Mouse (Mus musculus) R1 (cell line): Measurements from ENCODE around the gene BC003965.
A peak's percentile ranks its signal among the peaks of the same experiment; 100 is the strongest.

Source experiments
- DNase-seq: peaks from one replicate; pipeline ENCODE4 v3.0.0-alpha.2; 2018; ENCODE audit warnings: low read depth, low spot score

BC003965 gene

DNA sequence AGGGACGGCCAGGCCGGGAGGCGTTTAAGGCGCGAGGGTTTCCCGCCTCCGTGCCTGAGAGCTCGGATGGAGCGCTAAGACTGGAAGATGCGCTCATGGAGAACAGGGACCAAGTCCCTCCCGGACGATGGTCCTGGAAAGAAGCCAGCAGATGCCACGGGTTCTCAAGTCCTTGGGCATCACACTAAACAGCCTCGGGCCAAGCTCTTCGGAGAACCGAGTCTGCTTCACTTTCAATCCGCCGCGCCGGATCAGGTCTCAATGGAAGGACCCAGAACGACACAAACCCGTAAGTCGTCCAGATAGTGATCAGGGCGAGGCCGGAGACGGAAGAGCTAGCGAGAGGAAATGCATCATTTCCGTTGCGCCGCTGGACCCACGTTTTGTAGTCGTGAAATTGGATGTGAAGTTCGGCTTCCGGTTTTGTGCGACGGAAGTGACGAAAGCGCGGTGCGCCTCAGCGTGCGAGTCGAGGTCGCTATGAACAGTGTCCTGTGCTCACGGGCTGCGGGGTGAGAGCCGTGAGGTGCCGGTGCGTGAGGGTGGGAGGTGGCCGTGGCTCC, at the start of gene BC003965:
Gene BC003965 (plus strand): TSS at position 426 of the 563 bp plus-strand sequence.
- DNase-seq: peak; percentile 99

DNA sequence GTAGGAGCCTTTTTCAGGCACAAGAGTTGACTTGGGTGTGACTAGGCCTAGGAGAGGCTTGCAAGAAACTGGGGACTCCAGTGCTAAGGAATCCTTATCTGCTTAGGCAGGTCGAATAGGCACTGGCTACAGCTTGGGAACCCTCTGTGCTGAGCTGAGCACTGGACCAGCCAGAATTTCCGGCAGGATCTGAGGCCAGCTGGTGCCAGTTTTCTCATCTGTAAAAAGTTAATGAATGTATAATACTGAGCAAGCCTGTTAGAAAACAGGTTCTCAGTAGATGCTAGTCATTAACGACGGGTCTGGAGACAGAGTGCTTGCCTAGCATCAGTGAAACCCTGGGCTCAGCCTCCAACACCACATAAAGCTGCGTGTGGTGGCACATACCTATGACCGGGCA, 48.7 kb upstream of the BC003965 start:
- DNase-seq: no peak

DNA sequence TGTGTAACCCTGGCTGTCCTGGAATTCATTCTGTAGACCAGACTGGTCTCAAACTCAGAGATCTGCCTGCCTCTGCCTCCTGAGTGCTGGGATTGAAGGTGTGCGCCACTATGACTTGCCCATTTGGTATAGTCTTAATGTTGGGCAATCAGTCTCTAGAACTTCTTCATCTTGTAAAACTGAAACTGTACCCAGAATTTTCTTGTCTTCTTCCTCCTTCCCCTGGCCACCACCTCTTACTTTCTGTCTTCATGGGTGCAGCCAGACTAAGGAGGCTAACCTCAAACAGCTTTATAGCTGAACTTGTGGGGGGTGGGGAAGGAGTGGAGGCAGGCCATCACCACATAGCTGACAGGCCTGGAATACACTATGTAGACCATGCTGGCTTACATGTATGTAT, 45.6 kb upstream of the BC003965 start:
- DNase-seq: no peak

DNA sequence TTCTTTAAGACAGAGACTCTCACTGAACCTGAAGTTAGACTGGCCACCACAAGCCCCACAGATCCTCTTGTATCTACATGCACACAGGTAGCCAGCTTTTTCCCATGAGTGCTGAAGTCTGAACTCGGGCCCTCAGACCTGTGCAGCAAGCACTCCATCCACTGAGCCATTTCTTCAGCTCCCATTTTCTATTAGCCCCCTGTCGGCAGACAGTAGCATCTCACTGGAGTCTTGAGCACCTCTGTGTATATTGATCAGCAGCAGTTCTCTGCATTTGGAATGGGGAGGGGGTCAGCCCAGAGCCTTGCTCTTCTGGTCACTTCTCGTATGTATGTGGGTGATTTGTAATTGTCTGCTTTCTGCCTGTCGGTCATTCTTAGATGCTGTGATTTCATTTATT, 44.4 kb upstream of the BC003965 start:
- DNase-seq: peak; percentile 80

DNA sequence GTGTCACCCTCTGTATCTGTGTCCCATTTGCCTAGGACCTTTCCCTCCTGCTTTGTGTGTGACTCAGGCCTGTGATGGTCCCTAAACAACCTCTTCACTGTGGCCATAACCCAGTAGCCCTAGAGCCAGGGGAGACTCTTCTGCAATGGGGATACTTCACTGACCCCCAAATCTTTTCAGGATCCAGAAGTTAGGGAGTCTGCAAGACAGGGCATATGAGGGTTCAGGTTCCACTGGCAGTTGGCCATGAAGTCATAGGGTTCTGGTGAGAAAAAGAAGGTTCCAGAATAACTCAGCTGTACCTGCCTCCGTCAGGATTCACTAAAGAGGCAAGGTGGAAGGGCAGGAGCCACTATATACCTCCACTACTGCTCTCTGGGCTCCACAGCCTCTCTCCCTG, 22.2 kb upstream of the BC003965 start, which contains the start of gene Ccdc154:
Gene Ccdc154 (plus strand): TSS at position 301 of the 400 bp plus-strand sequence.
- no peak for DNase-seq

DNA sequence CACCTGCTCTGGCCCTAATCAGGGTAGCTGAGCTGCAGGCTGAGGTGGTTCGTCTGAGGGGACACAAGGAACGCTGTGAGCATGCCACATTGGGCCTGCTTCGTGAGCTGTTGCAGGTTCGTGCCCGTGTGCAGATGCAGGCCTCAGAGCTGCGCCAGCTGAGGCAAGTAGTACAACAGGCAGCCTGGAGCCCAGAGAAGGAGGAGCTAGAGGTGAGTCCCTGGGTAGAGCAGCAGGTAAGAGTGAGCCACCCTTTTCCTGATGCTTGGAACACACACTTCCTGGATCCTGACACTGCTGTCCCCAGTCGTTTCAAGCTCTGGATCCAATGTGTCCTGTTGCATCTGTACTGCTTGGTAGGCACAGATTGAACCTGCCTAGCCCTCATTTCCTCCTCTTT, 21.0 kb upstream of the BC003965 start:
- no peak for DNase-seq

DNA sequence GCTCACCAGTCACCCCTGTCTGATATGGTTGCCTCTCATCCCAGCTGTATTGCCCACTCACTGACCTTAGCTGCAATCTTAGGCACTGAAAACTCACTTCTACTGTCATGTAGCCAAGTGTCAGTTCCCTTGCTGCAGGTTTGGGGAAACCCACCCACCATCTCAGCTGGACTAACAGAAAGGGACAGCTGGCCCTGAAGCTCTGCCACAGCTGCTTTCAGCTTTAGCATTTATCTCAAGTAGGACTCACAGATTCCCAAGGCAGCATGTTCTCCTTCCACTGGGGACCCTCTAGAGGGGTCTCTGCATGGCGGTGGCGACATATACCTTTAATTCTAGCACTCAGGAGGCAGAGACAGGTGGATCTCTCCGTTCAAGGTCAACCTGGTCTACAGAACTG, 19.6 kb upstream of the BC003965 start:
- DNase-seq: no peak

DNA sequence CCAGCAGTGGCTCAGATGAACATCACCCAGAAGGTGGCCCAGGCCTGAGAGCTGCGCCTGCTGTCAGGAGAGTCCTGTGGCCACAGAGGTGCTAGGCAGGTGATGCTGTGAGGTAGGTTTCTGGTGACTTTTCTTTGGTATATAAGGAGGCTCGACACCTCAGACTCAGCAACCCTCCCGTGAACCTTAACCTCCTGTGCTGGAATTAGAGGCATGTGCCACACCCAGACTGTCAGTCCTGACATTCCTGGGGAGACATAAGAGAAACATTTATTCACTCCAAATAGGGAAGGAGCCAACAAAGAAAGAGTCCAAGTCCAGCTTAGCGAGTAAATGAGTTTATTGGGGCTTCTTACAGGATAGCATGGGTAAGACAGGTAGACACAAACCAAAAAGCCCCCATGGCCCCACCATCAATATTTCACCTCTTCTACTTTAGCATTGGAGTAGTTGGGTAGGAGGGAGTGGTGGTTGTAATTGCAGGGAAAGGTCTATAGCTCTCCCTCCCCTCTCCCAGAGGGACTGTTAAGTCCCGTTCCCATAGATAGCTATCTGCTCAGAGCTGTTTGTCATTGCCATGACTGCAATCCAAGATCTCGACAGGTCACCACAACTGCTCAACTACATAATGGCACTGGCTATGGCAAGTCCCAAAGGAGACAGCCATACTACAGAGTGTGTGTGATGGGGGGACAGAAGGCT, 18.2 kb upstream of the BC003965 start:
- DNase-seq: peak; percentile 71

DNA sequence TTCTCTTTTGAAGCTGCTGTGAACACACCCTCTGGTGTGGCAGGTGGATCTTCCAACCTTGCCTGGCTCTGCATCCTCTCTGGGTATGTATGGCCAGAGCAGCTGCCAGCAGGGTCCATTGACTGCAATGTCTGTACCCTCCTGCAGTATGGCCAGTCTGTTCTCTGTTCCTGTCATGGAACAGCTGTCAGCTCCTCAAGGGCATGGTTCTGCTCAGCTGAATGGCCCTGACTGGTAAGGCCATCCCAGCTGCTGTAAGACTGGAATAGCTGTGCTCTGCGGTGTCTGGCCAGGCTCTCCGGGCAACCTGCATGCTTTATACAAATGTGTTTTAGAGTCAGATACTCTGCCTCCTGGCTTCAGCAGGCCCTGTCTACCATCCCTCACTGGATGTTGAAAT, 14.6 kb upstream of the BC003965 start:
- DNase-seq: no peak

DNA sequence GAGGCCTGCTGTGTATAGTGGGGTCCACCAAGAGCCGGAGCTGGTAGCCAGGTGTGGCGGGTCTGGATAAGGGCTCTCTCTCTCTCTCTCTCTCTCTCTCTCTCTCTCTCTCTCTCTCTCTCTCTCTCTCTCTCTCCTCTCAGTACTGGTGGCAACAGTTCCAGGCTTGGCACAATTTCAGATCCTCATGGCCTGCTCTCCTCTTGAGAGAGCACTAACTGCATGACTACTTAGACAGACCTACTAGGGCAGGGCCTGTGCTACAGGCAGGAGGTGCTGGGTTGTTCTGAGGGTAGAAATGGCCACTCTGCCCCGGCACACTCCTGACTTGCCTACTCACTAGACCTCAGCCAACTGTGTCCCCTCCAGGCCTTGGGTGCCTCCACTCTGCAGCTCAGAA, 11.8 kb upstream of the BC003965 start:
- DNase-seq: no peak

DNA sequence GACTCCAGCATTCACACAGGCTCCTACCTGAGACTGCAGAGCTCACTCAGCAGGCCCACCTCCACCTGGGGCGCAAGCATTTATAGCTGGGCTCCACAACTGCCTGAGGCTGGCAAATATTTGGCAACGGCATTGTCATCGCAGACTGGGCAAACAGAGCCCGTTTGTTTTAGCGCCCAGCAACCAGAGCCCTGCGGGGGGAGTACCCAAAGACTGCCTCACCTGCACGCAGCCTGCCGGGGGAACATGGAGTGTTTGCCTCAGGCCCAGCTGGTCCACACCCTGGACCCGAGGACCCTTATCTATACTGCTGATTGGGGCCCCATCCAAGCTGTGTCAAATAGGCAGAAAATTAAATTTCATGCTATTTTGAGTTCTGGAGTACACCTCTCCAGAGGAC, 8.9 kb upstream of the BC003965 start, which contains the start of gene Gm38655:
Gene Gm38655 (minus strand): TSS at position 61 of the 400 bp plus-strand sequence.
- no peak for DNase-seq

DNA sequence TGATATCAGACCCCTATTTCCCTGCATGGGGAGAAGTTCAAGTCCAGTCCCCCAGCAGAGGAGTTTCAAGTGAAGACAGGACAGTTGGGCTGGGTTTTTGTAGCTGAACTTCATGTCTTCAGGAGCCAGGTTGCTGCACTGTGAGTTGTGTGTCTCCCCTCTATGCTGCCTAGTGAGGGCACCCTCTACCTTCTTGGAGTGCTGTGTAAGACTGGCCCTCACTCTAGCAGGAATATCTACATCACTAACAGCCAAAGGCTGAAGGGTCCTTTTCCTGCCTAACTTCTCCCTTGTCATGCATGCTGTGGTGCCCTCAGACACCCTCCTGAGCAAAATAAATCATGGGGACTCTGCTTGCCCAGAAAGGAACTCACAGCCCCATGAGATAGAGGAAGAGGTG, 1.1 kb upstream of the BC003965 start:
- no peak for DNase-seq

DNA sequence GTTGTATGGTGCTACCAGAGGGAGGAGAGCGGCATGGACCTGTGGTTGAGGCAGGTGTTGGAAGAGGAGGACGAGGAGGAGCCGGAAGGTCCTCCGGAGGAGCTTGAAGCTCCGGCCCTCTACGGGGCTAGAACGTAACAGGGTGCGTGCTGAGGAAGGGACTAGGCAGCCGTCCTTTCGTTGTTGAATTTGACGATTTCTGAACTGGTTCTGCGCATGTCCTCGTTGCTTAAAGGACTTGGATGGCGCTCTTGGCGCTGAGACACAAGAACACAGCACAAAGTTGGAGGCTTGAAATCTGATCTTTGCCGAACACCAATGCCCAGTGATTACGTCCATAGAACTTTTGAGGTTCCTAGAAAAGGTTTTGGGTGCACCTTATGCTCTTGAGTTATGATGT, 607 bp downstream of the BC003965 start:
- no peak for DNase-seq

DNA sequence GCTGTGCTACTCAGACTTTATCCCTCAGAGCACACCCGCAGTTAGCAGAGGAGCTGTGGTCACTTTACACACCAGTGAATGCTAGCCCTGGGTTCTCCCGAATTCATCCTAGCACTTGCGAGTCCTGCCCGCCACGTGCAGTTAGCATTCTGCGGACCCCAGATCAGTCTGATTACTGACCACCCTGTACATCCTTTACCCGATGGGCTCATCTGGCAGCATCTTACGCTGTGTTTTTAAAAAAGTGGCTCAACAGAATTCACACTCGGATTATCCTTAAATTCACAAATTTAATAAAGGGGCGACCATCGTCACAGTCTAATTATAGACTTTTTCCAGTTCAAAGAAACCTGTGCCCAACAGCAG, 3.4 kb downstream of the BC003965 start:
- no peak for DNase-seq

DNA sequence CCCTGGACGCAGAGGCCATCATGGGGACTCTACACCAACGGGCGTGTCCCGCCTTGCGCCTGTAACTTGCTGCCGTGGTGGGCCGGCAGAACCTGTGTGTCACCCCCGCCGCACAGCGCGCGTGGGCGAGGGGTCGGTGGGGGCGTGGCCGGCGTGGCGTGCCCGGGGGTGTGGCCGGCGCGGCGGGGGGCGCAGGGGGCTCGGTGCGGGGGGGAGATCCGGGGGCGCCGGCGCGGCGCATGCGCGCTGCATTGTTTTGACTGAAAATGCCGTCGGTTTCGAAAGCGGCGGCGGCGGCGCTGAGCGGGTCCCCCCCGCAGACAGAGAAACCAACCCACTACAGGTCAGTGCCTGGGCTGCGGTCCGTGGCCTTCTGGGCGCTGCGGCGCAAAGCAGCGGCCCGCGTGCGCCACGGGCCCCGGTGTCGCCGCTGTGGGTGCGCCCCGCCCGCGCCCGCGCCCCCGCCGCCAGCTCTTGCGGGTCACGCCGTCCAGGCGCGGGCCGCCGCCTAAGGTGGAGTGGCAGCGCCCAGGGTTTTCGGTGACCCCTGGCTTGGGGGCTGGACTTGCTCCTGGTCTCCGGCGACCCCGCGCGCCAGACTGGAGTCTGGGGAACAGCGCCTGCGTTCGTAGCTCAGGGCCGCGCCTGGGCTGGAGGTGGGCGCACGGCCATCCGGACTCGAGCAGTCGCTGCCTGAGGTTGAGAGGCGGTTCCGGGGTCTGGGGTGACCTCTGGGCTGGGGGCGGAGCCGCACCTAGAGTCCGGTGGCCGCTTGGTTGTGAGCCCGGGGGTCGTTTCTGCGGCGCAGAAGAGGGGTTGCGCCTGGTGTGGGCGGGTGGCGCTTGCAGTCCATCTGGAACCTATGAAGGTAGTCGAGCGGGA, 4.0 kb downstream of the BC003965 start, which contains the start of gene Unkl:
Gene Unkl (plus strand): TSS at position 248 of the 882 bp plus-strand sequence.
- DNase-seq: peak; percentile 70

DNA sequence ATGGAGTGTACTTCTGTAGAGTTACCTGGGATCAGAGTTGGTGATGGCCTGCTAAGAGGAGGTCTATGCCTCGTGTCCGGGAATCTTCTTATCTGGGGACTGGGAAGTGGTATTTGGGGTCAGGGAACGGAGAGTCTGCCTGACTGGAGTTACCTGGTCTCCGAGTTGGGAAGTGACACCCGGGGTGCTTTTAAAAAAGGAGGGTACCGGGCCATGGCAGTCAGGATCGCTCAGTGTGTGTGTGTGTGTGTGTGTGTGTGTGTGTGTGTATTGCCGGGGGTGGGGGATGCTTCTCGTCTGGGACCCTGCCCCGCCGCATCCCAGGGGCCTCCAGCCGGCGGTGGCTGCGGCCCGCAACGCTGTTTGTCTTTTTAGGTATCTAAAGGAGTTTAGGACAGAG, 4.7 kb downstream of the BC003965 start:
- DNase-seq: no peak

DNA sequence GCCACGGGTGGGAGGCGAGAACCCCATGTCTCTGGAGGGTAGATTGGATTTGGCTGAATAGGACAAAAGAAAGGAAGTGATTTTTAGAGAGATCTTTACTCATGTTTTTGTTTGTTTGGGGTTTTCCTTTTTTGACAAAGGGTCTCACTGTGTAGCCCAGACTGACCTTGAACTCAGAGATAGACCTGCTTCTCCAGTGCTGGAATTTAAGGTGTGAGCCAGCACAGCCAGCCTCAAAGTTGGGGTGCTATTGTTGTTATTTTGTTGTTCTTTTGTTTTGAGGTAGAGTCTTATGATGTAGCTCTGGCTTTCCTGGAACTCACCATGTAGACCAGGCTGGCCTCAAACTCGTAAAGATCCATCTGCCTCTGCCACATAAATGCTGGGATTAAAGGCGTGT, 18.0 kb downstream of the BC003965 start:
- peak; percentile 92 for DNase-seq

DNA sequence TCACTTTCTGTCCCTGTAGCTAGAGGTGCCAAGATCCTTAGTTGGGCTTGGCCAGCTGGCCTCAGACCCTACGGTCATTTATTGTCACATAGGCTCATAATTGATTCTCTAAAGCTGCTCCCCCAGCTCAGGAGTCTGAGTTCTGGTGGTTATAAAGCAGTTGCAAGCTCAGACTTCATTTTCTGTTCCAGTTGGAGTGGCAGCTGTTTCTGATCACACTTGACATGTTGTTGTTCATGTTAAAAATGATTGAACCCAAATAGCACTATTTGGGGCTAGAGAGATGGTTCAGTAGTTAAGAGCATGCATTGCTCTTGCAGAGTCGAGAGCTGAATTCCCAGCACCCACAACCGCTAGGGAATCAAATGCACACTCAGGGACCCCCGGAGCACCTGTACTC, 25.7 kb downstream of the BC003965 start:
- DNase-seq: no peak

DNA sequence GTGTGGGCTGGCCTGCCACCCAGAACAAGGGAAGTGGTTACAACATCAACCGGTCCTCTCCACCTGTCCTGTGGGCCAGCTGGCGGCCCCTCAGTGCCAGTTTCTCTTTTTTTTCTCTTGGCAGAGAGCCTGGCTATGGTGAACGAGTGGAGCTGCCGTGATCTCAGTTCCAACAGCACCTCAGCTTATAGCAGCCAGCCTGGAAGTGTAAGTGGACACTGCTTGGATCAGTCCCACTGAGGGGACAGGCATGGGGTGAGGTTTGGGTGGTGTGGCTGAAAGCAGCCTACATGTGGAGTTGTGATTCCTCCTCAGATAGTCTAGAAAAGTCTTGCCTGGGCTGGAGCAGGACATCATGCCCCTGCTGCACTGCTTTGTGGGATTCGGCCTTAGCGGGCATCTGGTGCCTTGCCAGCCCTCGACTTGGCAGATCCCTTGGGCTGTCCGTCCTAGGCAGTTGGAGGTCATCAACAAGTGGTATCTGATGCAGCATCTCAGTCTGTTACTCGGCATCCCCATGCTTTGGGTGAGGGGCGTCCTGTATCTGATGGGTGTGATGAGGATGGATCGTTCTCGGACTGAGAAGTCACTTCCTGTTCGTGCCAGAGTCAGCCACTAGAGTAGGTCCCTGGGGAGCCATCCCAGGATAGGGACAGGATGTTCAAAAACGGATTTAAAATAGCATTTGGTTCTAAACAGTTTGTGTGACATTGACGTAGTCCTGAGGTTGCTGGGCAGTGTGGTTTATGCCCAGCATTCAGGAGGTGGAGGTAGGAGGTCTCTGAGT, 26.5 kb downstream of the BC003965 start:
- DNase-seq: no peak

DNA sequence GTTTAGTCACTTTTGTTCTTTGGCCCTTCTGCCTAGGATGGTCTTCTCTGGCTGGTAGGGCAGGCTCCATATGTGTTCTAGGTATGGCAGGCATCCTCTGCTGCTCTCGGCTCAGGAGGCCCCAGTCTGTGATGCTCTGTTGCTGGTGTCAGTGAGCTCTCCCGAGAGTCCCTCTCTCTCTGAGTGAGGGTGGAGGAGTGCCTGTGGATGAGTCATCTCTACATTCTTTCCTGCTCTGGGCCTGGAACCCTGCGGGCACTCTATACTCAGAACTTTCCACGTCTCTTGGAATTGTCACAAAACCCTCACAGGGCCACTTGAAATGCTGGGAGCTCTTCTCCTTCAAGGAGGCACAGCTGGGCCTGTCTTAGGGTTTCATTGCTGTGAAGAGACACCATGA, 27.4 kb downstream of the BC003965 start:
- no peak for DNase-seq

DNA sequence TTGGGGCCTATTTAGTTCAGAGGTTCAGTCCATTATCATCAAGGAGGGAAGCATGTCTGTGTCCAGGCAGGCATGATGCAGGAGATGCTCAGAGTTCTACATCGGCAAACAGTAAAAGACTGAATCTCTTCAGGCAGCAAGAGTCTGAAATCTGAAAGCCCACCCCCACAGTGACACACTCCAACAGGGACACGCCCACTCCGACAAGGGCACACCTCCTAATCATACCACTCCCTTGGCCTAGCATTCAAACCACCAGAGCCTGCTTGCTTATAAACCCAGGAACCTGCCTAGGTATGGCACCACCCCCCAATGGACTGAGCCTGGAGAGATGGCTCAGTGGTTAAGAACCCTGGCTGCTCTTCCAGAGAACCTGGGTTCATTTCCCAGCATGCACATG, 31.1 kb downstream of the BC003965 start:
- DNase-seq: peak; percentile 72

DNA sequence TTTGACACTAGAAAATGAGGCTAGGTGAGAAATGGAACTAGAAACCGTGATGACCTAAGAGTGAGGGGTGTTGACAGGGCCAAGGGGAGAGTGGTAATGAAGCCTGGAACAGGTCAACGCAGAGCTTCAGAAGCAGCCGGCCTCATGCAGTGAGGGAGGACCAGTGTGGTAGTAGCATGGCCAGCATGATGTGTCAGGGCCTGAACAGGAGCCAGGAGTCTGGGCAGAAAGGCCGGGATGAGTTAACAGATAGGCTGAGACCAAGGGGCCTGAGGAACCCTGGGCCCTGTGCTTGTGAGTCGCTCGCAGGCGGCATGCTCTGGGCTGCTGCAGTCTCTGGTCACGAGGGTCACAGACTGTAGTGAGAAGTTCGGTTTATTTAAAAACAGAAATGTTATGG, 34.6 kb downstream of the BC003965 start:
- no peak for DNase-seq
